Mouse (Mus musculus) T-helper 1 cell (primary cell): ENCODE measurements around the gene Usf3.

Source experiments
- in situ Hi-C: fragments of 300-600 bp; cut with MboI, MseI; formaldehyde crosslinking; loops from one replicate; pipeline ENCODE4 v1.15.1; 2025; ENCODE audit warnings: high pct_unique_total_duplicates

Usf3 gene

GRCm38 (mm10) chr16:44233019-44233418 is 60.0 kb downstream of the Usf3 start:
- in situ Hi-C loops, result no loop called here

- in situ Hi-C loops, result no loop called here
Measured at GRCm38 (mm10) chr16:44237836-44238235, 64.8 kb downstream of the Usf3 start.

- in situ Hi-C loops, result no loop called here
Measured at GRCm38 (mm10) chr16:44238835-44239263, 65.8 kb downstream of the Usf3 start.

- in situ Hi-C loops, result loop anchor here (5.0 kb wide), 1 partner anchor 122 kb away; no protein-coding TSS in a partner anchor
Measured at GRCm38 (mm10) chr16:44240406-44240805, 67.4 kb downstream of the Usf3 start.

GRCm38 (mm10) chr16:44242633-44243032 is 69.6 kb downstream of the Usf3 start:
- in situ Hi-C loops, result loop anchor here (5.0 kb wide), 1 partner anchor 120 kb away; no protein-coding TSS in a partner anchor

- in situ Hi-C loops, result loop anchor here (5.0 kb wide), 1 partner anchor 119 kb away; no protein-coding TSS in a partner anchor
Measured at GRCm38 (mm10) chr16:44243323-44243722, 70.3 kb downstream of the Usf3 start.

GRCm38 (mm10) chr16:44249985-44250384 is 76.9 kb downstream of the Usf3 start:
- in situ Hi-C loops, result no loop called here

- in situ Hi-C loops, result no loop called here
Measured at GRCm38 (mm10) chr16:44252735-44253134, 79.7 kb downstream of the Usf3 start.

- in situ Hi-C loops, result no loop called here
Measured at GRCm38 (mm10) chr16:44253797-44254634, 81.0 kb downstream of the Usf3 start.

- in situ Hi-C loops, result no loop called here
Measured at GRCm38 (mm10) chr16:44254698-44255097, 81.7 kb downstream of the Usf3 start.

GRCm38 (mm10) chr16:44257476-44257875 is 84.4 kb downstream of the Usf3 start:
- in situ Hi-C loops, result no loop called here

- in situ Hi-C loops, result no loop called here
Measured at GRCm38 (mm10) chr16:44264916-44265315, 91.9 kb downstream of the Usf3 start.

- in situ Hi-C loops, result no loop called here
Measured at GRCm38 (mm10) chr16:44265562-44265961, 92.5 kb downstream of the Usf3 start.

GRCm38 (mm10) chr16:44268541-44269215 is 95.6 kb downstream of the Usf3 start:
- in situ Hi-C loops, result no loop called here

GRCm38 (mm10) chr16:44269578-44269977 is 96.5 kb downstream of the Usf3 start:
- in situ Hi-C loops, result no loop called here

- in situ Hi-C loops, result no loop called here
Measured at GRCm38 (mm10) chr16:44270606-44271005, 97.6 kb downstream of the Usf3 start.

GRCm38 (mm10) chr16:44271371-44272038 is 98.5 kb downstream of the Usf3 start:
- in situ Hi-C loops, result no loop called here
